Mouse (Mus musculus): ENCODE data around the gene Col13a1. TPM values are rescaled to one million over a fixed set of nuclear protein-coding genes. Genes with fewer than 3 reads are reported as not detected.

Col13a1 gene
- polyA plus RNA-seq, 1 experiment = not detected

- TF ChIP-seq POLR2A (IDR thresholded peaks at IDR 0.05; ENCODE audit: insufficient read depth, low read depth, low read length) (no peak), CTCF (IDR thresholded peaks at IDR 0.05; ENCODE audit: insufficient read depth, low read depth, low read length) (no peak)
- Histone ChIP-seq H3K4me1 (ENCODE audit: control insufficient read depth, insufficient read depth, low read length) (peaks cover 9% of the 10 kb centered on the region), H3K27ac (ENCODE audit: insufficient read depth, low read depth, low read length) (no peak overlapping the region), H3K4me3 (ENCODE audit: insufficient read depth, low read depth, low read length) (no peak overlapping the region)
- WGBS = 29% methylated on average over 11 of the region's 11 CpGs
Measured at GRCm38 (mm10) chr10:61920655-61921365, 58.1 kb downstream of the Col13a1 start.

GRCm38 (mm10) chr10:61919924-61920654 is 58.8 kb downstream of the Col13a1 start:
- Histone ChIP-seq H3K4me3 (ENCODE audit: insufficient read depth, low read depth, low read length) (no peak overlapping the region), H3K27ac (ENCODE audit: insufficient read depth, low read depth, low read length) (no peak overlapping the region), H3K4me1 (ENCODE audit: control insufficient read depth, insufficient read depth, low read length) (peaks cover 9% of the 10 kb centered on the region)
- 52% methylated on average over 13 of the region's 13 CpGs for WGBS
- no peak for TF ChIP-seq CTCF (IDR thresholded peaks at IDR 0.05; ENCODE audit: insufficient read depth, low read depth, low read length)
- TF ChIP-seq POLR2A (IDR thresholded peaks at IDR 0.05; ENCODE audit: insufficient read depth, low read depth, low read length) = no peak

- H3K4me1 ChIP-seq (ENCODE audit: control insufficient read depth, insufficient read depth, low read length) = peaks cover 9% of the 10 kb centered on the region
- no peak overlapping the region for H3K4me3 ChIP-seq (ENCODE audit: insufficient read depth, low read depth, low read length)
- no peak for TF ChIP-seq CTCF (IDR thresholded peaks at IDR 0.05; ENCODE audit: insufficient read depth, low read depth, low read length)
- TF ChIP-seq POLR2A (IDR thresholded peaks at IDR 0.05; ENCODE audit: insufficient read depth, low read depth, low read length) = no peak
- WGBS = 68% methylated on average over 4 of the region's 4 CpGs
- H3K27ac ChIP-seq (ENCODE audit: insufficient read depth, low read depth, low read length) = no peak overlapping the region
Measured at GRCm38 (mm10) chr10:61919496-61919895, 59.4 kb downstream of the Col13a1 start.

GRCm38 (mm10) chr10:61917066-61917465 is 61.8 kb downstream of the Col13a1 start:
- H3K4me3 ChIP-seq (ENCODE audit: insufficient read depth, low read depth, low read length) = no peak overlapping the region
- no peak overlapping the region for H3K27ac ChIP-seq (ENCODE audit: insufficient read depth, low read depth, low read length)
- H3K4me1 ChIP-seq (ENCODE audit: control insufficient read depth, insufficient read depth, low read length) = peaks cover 9% of the 10 kb centered on the region
- 95% methylated on average over 12 of the region's 12 CpGs for WGBS
- TF ChIP-seq CTCF (IDR thresholded peaks at IDR 0.05; ENCODE audit: insufficient read depth, low read depth, low read length) (no peak), POLR2A (IDR thresholded peaks at IDR 0.05; ENCODE audit: insufficient read depth, low read depth, low read length) (no peak)

- Histone ChIP-seq H3K27ac (ENCODE audit: insufficient read depth, low read depth, low read length) (no peak overlapping the region), H3K4me1 (ENCODE audit: control insufficient read depth, insufficient read depth, low read length) (no peaks in the 10 kb centered on the region), H3K4me3 (ENCODE audit: insufficient read depth, low read depth, low read length) (no peak overlapping the region)
- WGBS = 75% methylated on average over 4 of the region's 4 CpGs
- TF ChIP-seq POLR2A (IDR thresholded peaks at IDR 0.05; ENCODE audit: insufficient read depth, low read depth, low read length) (no peak), CTCF (IDR thresholded peaks at IDR 0.05; ENCODE audit: insufficient read depth, low read depth, low read length) (no peak)
Measured at GRCm38 (mm10) chr10:61911770-61912169, 67.1 kb downstream of the Col13a1 start.

- TF ChIP-seq CTCF (IDR thresholded peaks at IDR 0.05; ENCODE audit: insufficient read depth, low read depth, low read length) (no peak), POLR2A (IDR thresholded peaks at IDR 0.05; ENCODE audit: insufficient read depth, low read depth, low read length) (no peak)
- Histone ChIP-seq H3K4me3 (ENCODE audit: insufficient read depth, low read depth, low read length) (no peak overlapping the region), H3K27ac (ENCODE audit: insufficient read depth, low read depth, low read length) (no peak overlapping the region), H3K4me1 (ENCODE audit: control insufficient read depth, insufficient read depth, low read length) (no peaks in the 10 kb centered on the region)
- 69% methylated on average over 3 of the region's 3 CpGs for WGBS
Measured at GRCm38 (mm10) chr10:61909004-61909403, 69.9 kb downstream of the Col13a1 start.

- WGBS = 59% methylated on average over 5 of the region's 5 CpGs
- TF ChIP-seq POLR2A (IDR thresholded peaks at IDR 0.05; ENCODE audit: insufficient read depth, low read depth, low read length) (no peak), CTCF (IDR thresholded peaks at IDR 0.05; ENCODE audit: insufficient read depth, low read depth, low read length) (no peak)
- H3K4me3 ChIP-seq (ENCODE audit: insufficient read depth, low read depth, low read length) = no peak overlapping the region
- no peak overlapping the region for H3K27ac ChIP-seq (ENCODE audit: insufficient read depth, low read depth, low read length)
- H3K4me1 ChIP-seq (ENCODE audit: control insufficient read depth, insufficient read depth, low read length) = no peaks in the 10 kb centered on the region
Measured at GRCm38 (mm10) chr10:61906226-61906625, 72.7 kb downstream of the Col13a1 start.

- no peak overlapping the region for H3K4me3 ChIP-seq (ENCODE audit: insufficient read depth, low read depth, low read length)
- H3K27ac ChIP-seq (ENCODE audit: insufficient read depth, low read depth, low read length) = no peak overlapping the region
- H3K4me1 ChIP-seq (ENCODE audit: control insufficient read depth, insufficient read depth, low read length) = no peaks in the 10 kb centered on the region
- no peak for TF ChIP-seq POLR2A (IDR thresholded peaks at IDR 0.05; ENCODE audit: insufficient read depth, low read depth, low read length)
- no peak for TF ChIP-seq CTCF (IDR thresholded peaks at IDR 0.05; ENCODE audit: insufficient read depth, low read depth, low read length)
- 59% methylated on average over 8 of the region's 8 CpGs for WGBS
Measured at GRCm38 (mm10) chr10:61905308-61905707, 73.6 kb downstream of the Col13a1 start.

- 82% methylated on average over 6 of the region's 6 CpGs for WGBS
- H3K4me3 ChIP-seq (ENCODE audit: insufficient read depth, low read depth, low read length) = no peak overlapping the region
- TF ChIP-seq CTCF (IDR thresholded peaks at IDR 0.05; ENCODE audit: insufficient read depth, low read depth, low read length) = no peak
- no peak for TF ChIP-seq POLR2A (IDR thresholded peaks at IDR 0.05; ENCODE audit: insufficient read depth, low read depth, low read length)
- H3K4me1 ChIP-seq (ENCODE audit: control insufficient read depth, insufficient read depth, low read length) = no peaks in the 10 kb centered on the region
- H3K27ac ChIP-seq (ENCODE audit: insufficient read depth, low read depth, low read length) = no peak overlapping the region
Measured at GRCm38 (mm10) chr10:61898116-61898515, 80.8 kb downstream of the Col13a1 start.
